Mouse (Mus musculus): ENCODE measurements at regions not wholly inside any gene's neighbourhood (a gene's known extent, or its start where the extent isn't known, plus 50 kb on each side); places are given as distances from the start of the nearest gene placed in this dataset.

- Histone ChIP-seq H3K27ac (no peak overlapping the region), H3K36me3 (no peaks in the 10 kb centered on the region), H3K4me2 (replicated peaks) (no peak overlapping the region), H3K9ac (no peak overlapping the region), H3K27me3 (replicated peaks) (no peaks in the 10 kb centered on the region), H3K4me1 (no peaks in the 10 kb centered on the region), H3K9me3 (no peaks in the 10 kb centered on the region), H3K4me3 (no peak overlapping the region)
- no peak for ATAC-seq (ENCODE audit: low FRiP score, low read depth)
- 85% methylated on average over 2 of the region's 2 CpGs for WGBS
Measured at GRCm38 (mm10) chr14:114425475-114425874, 666.5 kb upstream of the Gpc5 start.
